In genomic region chr19:13980988-13981630, GRCm38 (mm10) we compare ENCODE assay signal across 8 mouse cellular contexts.
DNase-seq lines count a peak whose midpoint lies in the region; ATAC-seq lines count a peak whose summit lies in the region.

No protein-coding gene starts in this region.

- no peaks in the 10 kb centered on the region for H3K27me3 ChIP-seq in neural tube, embryonic 13.5 days

- no peak overlapping the region for H3K4me2 ChIP-seq in neural tube, embryonic 13.5 days

- DNase-seq in gastrocnemius, postnatal 10 days: peak; percentile 8
- no peak for DNase-seq in gastrocnemius, postnatal 14 days
- DNase-seq in urinary bladder, postnatal 25 days (ENCODE audit: low spot score): peak; percentile 36
- no peak for DNase-seq in urinary bladder, postnatal 10 days (ENCODE audit: low spot score)
- peak; percentile 64 for DNase-seq in forelimb bud, embryonic 11.5 days (ENCODE audit: low read depth, low spot score)
- peak; percentile 4 for DNase-seq in layer of hippocampus, adult 9-11 months
- DNase-seq in spleen, postnatal 36 days (ENCODE audit: low spot score in 2 of 2): no peak

- H3K27ac ChIP-seq in neural tube, embryonic 13.5 days (replicated peaks): no peak overlapping the region

- intact Hi-C loops in gastrocnemius, postnatal 14 days (cut with DNase I; ENCODE audit: low total_unique reads): loop anchor here (10.0 kb wide), 4 partner anchors 104 to 1824 kb away; no protein-coding TSS in a partner anchor

- peak; percentile 69; the same call in 1 of the 2 replicates for ATAC-seq in neural tube, embryonic 13.5 days (ENCODE audit: low read depth)

- no peaks in the 10 kb centered on the region for H3K9me3 ChIP-seq in neural tube, embryonic 13.5 days

- H3K4me3 ChIP-seq in neural tube, embryonic 13.5 days: no peak overlapping the region

- H3K36me3 ChIP-seq in neural tube, embryonic 13.5 days: no peaks in the 10 kb centered on the region

- H3K9ac ChIP-seq in neural tube, embryonic 13.5 days: no peak overlapping the region

- 16% methylated on average over 4 of the region's 4 CpGs for WGBS in neural tube, embryonic 13.5 days

- no peaks in the 10 kb centered on the region for H3K4me1 ChIP-seq in neural tube, embryonic 13.5 days (replicated peaks)

Comparison
In these comparisons a context has a peak if more than half of its experiments do, and no peak if none do; other contexts are left out.
1. DNase-seq: peak in gastrocnemius, postnatal 10 days (single experiment), urinary bladder, postnatal 25 days (single experiment), forelimb bud, embryonic 11.5 days (single experiment) and layer of hippocampus, adult 9-11 months (single experiment); none in gastrocnemius, postnatal 14 days (single experiment), urinary bladder, postnatal 10 days (single experiment) and spleen, postnatal 36 days (0 of 2).